Mouse (Mus musculus): ENCODE measurements around the gene Lsm10. TPM values are rescaled to one million over a fixed set of nuclear protein-coding genes. Genes with fewer than 3 reads are reported as not detected.

Lsm10 gene
- polyA plus RNA-seq (2014; fragmentation: Nextera tagmentation; extraction: Ambion mirVana): 55.6 and 58.5 TPM in 2 replicates

- no peaks in the 10 kb centered on the region for H3K9me3 ChIP-seq (ENCODE audit: control insufficient read depth, low read length)
- DNase-seq (ENCODE audit: low spot score) (peak; percentile 93), ATAC-seq (replicated peaks; ENCODE audit: low FRiP score, low TSS enrichment, low read depth) (peak; percentile 94)
- H3K4me3 ChIP-seq (ENCODE audit: low read depth, low read length): peak within 1 kb of the TSS; percentile 75
- 0 out of 2 replicates have a peak, but pooled peaks cover 4% of the 10 kb centered on the region for H3K36me3 ChIP-seq (ENCODE audit: control insufficient read depth, insufficient read depth, low read length)
- H3K27ac ChIP-seq (ENCODE audit: low read depth): peak within 1 kb of the TSS; percentile 64; the same call in 1 of the 2 replicates
- H3K9ac ChIP-seq (ENCODE audit: low read length): peak within 1 kb of the TSS; percentile 75
- H3K4me2 ChIP-seq (ENCODE audit: low read length): peak within 1 kb of the TSS; percentile 72
- 3% methylated on average over 37 of the region's 37 CpGs for WGBS
- H3K27me3 ChIP-seq (replicated peaks; ENCODE audit: control insufficient read depth, insufficient read depth, low read length): no peaks in the 10 kb centered on the region
- peaks cover 7% of the 10 kb centered on the region; the same call in 1 of the 2 replicates for H3K4me1 ChIP-seq (replicated peaks; ENCODE audit: control insufficient read depth, insufficient read depth, low read length)
Observed at GRCm38 (mm10) chr4:126096464-126097111, at the start of gene Lsm10. TSS of gene Lsm10 (plus strand) at chr4:126096623.

- no peaks in the 10 kb centered on the region for H3K27me3 ChIP-seq (replicated peaks; ENCODE audit: control insufficient read depth, insufficient read depth, low read length)
- H3K36me3 ChIP-seq (ENCODE audit: control insufficient read depth, insufficient read depth, low read length): peaks cover 24% of the 10 kb centered on the region
- ATAC-seq (replicated peaks; ENCODE audit: low FRiP score, low TSS enrichment, low read depth): peak; percentile 96
- H3K9me3 ChIP-seq (ENCODE audit: control insufficient read depth, low read length): no peaks in the 10 kb centered on the region
- peaks cover 10% of the 10 kb centered on the region for H3K4me1 ChIP-seq (replicated peaks; ENCODE audit: control insufficient read depth, insufficient read depth, low read length)
- peak; percentile 93 for DNase-seq (ENCODE audit: low spot score)
- peak within 1 kb of the TSS; percentile 75 for H3K27ac ChIP-seq (ENCODE audit: low read depth)
- peak within 1 kb of the TSS; percentile 76 for H3K9ac ChIP-seq (ENCODE audit: low read length)
- WGBS: under 1% methylated on average over 56 of the region's 56 CpGs
- peak within 1 kb of the TSS; percentile 75 for H3K4me2 ChIP-seq (ENCODE audit: low read length)
- H3K4me3 ChIP-seq (ENCODE audit: low read depth, low read length): peak within 1 kb of the TSS; percentile 94
Observed at GRCm38 (mm10) chr4:126046851-126047585, 49.4 kb upstream of the Lsm10 start, which contains the start of gene Mrps15. TSS of gene Mrps15 (plus strand) at chr4:126046925.

- no peak overlapping the region for H3K27ac ChIP-seq (ENCODE audit: low read depth)
- no peak overlapping the region for H3K9ac ChIP-seq (ENCODE audit: low read length)
- H3K4me1 ChIP-seq (replicated peaks; ENCODE audit: control insufficient read depth, insufficient read depth, low read length): peaks cover 10% of the 10 kb centered on the region
- H3K9me3 ChIP-seq (ENCODE audit: control insufficient read depth, low read length): no peaks in the 10 kb centered on the region
- 87% methylated on average over 7 of the region's 7 CpGs for WGBS
- H3K36me3 ChIP-seq (ENCODE audit: control insufficient read depth, insufficient read depth, low read length): peaks cover 58% of the 10 kb centered on the region
- H3K27me3 ChIP-seq (replicated peaks; ENCODE audit: control insufficient read depth, insufficient read depth, low read length): no peaks in the 10 kb centered on the region
- H3K4me3 ChIP-seq (ENCODE audit: low read depth, low read length): no peak overlapping the region
- H3K4me2 ChIP-seq (ENCODE audit: low read length): no peak overlapping the region
- DNase-seq (ENCODE audit: low spot score) (no peak), ATAC-seq (replicated peaks; ENCODE audit: low FRiP score, low TSS enrichment, low read depth) (no peak)
Observed at GRCm38 (mm10) chr4:126051617-126052016, 44.8 kb upstream of the Lsm10 start.

- peak overlapping the region; percentile 34 for H3K9ac ChIP-seq (ENCODE audit: low read length)
- H3K27ac ChIP-seq (ENCODE audit: low read depth): peak overlapping the region; percentile 52; the same call in 1 of the 2 replicates
- H3K4me2 ChIP-seq (ENCODE audit: low read length): peak overlapping the region; percentile 78
- H3K36me3 ChIP-seq (ENCODE audit: control insufficient read depth, insufficient read depth, low read length): peaks cover 31% of the 10 kb centered on the region
- peak overlapping the region; percentile 68 for H3K4me3 ChIP-seq (ENCODE audit: low read depth, low read length)
- WGBS: 13% methylated on average over 19 of the region's 19 CpGs
- ATAC-seq (replicated peaks; ENCODE audit: low FRiP score, low TSS enrichment, low read depth) (peak; percentile 26; the same call in 1 of the 2 replicates), DNase-seq (ENCODE audit: low spot score) (peak; percentile 51)
- H3K9me3 ChIP-seq (ENCODE audit: control insufficient read depth, low read length): no peaks in the 10 kb centered on the region
- H3K4me1 ChIP-seq (replicated peaks; ENCODE audit: control insufficient read depth, insufficient read depth, low read length): peaks cover 3% of the 10 kb centered on the region; the same call in 1 of the 2 replicates
- H3K27me3 ChIP-seq (replicated peaks; ENCODE audit: control insufficient read depth, insufficient read depth, low read length): no peaks in the 10 kb centered on the region
Observed at GRCm38 (mm10) chr4:126057207-126058133, 39.0 kb upstream of the Lsm10 start.

GRCm38 (mm10) chr4:126058134-126058996, 38.1 kb upstream of the Lsm10 start, which contains the start of gene Oscp1:
TSS of gene Oscp1 (plus strand) at chr4:126058565.
- WGBS: under 1% methylated on average over 57 of the region's 57 CpGs

GRCm38 (mm10) chr4:126058997-126059362, 37.4 kb upstream of the Lsm10 start:
- Histone ChIP-seq H3K36me3 (ENCODE audit: control insufficient read depth, insufficient read depth, low read length) (peaks cover 20% of the 10 kb centered on the region), H3K4me3 (ENCODE audit: low read depth, low read length) (peak overlapping the region; percentile 68), H3K4me2 (ENCODE audit: low read length) (peak overlapping the region; percentile 78), H3K9ac (ENCODE audit: low read length) (peak overlapping the region; percentile 34), H3K27me3 (replicated peaks; ENCODE audit: control insufficient read depth, insufficient read depth, low read length) (no peaks in the 10 kb centered on the region), H3K4me1 (replicated peaks; ENCODE audit: control insufficient read depth, insufficient read depth, low read length) (peaks cover 3% of the 10 kb centered on the region; the same call in 1 of the 2 replicates), H3K9me3 (ENCODE audit: control insufficient read depth, low read length) (no peaks in the 10 kb centered on the region), H3K27ac (ENCODE audit: low read depth) (no peak overlapping the region)
- ATAC-seq (replicated peaks; ENCODE audit: low FRiP score, low TSS enrichment, low read depth) (no peak), DNase-seq (ENCODE audit: low spot score) (no peak)
- WGBS: 32% methylated on average over 9 of the region's 9 CpGs

More at GRCm38 (mm10) chr4:126058134-126058996, 38.1 kb upstream of the Lsm10 start, which contains the start of gene Oscp1:
- ATAC-seq (replicated peaks; ENCODE audit: low FRiP score, low TSS enrichment, low read depth) (peak; percentile 95), DNase-seq (ENCODE audit: low spot score) (peak; percentile 93)
- Histone ChIP-seq H3K27me3 (replicated peaks; ENCODE audit: control insufficient read depth, insufficient read depth, low read length) (no peaks in the 10 kb centered on the region), H3K27ac (ENCODE audit: low read depth) (peak within 1 kb of the TSS; percentile 52; the same call in 1 of the 2 replicates), H3K9ac (ENCODE audit: low read length) (peak within 1 kb of the TSS; percentile 34), H3K9me3 (ENCODE audit: control insufficient read depth, low read length) (no peaks in the 10 kb centered on the region), H3K4me3 (ENCODE audit: low read depth, low read length) (peak within 1 kb of the TSS; percentile 68), H3K4me2 (ENCODE audit: low read length) (peak within 1 kb of the TSS; percentile 78), H3K4me1 (replicated peaks; ENCODE audit: control insufficient read depth, insufficient read depth, low read length) (peaks cover 3% of the 10 kb centered on the region; the same call in 1 of the 2 replicates), H3K36me3 (ENCODE audit: control insufficient read depth, insufficient read depth, low read length) (peaks cover 26% of the 10 kb centered on the region)

GRCm38 (mm10) chr4:126062856-126063255, 33.6 kb upstream of the Lsm10 start:
- 62% methylated on average over 1 of the region's 1 CpGs for WGBS

More at GRCm38 (mm10) chr4:126062856-126063255, 33.6 kb upstream of the Lsm10 start:
- DNase-seq (ENCODE audit: low spot score) (no peak), ATAC-seq (replicated peaks; ENCODE audit: low FRiP score, low TSS enrichment, low read depth) (no peak)
- Histone ChIP-seq H3K36me3 (ENCODE audit: control insufficient read depth, insufficient read depth, low read length) (no peaks in the 10 kb centered on the region), H3K4me1 (replicated peaks; ENCODE audit: control insufficient read depth, insufficient read depth, low read length) (peaks cover under 1% of the 10 kb centered on the region; the same call in 1 of the 2 replicates), H3K27me3 (replicated peaks; ENCODE audit: control insufficient read depth, insufficient read depth, low read length) (no peaks in the 10 kb centered on the region), H3K9me3 (ENCODE audit: control insufficient read depth, low read length) (no peaks in the 10 kb centered on the region), H3K27ac (ENCODE audit: low read depth) (no peak overlapping the region), H3K9ac (ENCODE audit: low read length) (no peak overlapping the region), H3K4me2 (ENCODE audit: low read length) (no peak overlapping the region), H3K4me3 (ENCODE audit: low read depth, low read length) (no peak overlapping the region)
